Mouse (Mus musculus): ENCODE measurements around the gene Nova1.

DNA sequence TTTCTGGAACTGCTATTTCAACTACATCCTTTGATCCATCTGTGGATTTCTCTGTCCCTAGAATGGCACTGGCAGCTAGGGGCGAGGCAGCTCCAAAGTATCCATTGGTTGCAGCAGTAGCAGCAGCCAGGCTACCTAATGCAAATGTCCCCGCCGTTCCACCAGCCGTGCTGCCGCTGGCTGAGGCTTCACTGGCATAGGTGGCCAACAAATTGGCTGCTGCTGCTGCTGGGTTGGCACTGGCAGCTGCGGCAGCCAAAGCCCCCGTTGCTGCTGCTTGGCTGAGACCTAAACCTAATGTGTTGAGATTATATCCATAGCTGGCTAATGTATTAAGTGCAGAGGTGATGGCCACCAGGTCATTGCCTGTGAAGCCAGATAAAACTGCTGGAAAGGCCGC is 118.5 kb downstream of the Nova1 start:
- TF ChIP-seq CTCF (IDR thresholded peaks at IDR 0.05), result no peak
- no peak for TF ChIP-seq EP300 (IDR thresholded peaks at IDR 0.05)

Data from lung, postnatal 0 days (tissue).